Mouse (Mus musculus): ENCODE measurements at regions not wholly inside any gene's neighbourhood (a gene's known extent, or its start where the extent isn't known, plus 50 kb on each side); places are given as distances from the start of the nearest gene placed in this dataset.

DNA sequence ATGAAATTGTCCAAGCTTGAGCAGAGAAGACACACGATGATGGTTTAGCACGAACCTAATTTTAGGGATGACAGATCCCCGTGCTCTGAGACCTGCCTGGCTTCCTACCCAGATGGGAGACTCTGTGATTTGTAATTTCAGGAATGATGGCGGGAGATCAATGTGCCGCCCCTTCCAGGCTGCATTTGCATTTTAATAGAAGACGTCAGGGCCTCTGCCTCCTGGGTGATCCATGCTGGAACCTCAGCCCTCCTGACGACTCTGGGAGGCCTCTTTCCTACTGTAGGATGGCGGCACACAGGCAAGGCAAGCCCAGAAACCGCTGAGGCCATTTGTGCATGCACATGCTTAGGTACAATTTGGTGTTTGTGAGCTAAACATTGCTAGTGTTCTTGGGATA, 90.1 kb downstream of the Barhl2 start:
- Histone ChIP-seq H3K9ac (ENCODE audit: low read depth, low read length) (no peak overlapping the region), H3K36me3 (ENCODE audit: control insufficient read depth, insufficient read depth, low read length) (no peaks in the 10 kb centered on the region), H3K9me3 (ENCODE audit: control insufficient read depth, low read length) (no peaks in the 10 kb centered on the region), H3K27ac (ENCODE audit: low read depth, low read length) (no peak overlapping the region), H3K4me1 (replicated peaks; ENCODE audit: control insufficient read depth, insufficient read depth, low read length) (no peaks in the 10 kb centered on the region), H3K4me2 (replicated peaks; ENCODE audit: low read depth, low read length) (no peak overlapping the region), H3K4me3 (ENCODE audit: low read depth, low read length) (no peak overlapping the region), H3K27me3 (ENCODE audit: control insufficient read depth, insufficient read depth, low read length) (no peaks in the 10 kb centered on the region)
- DNase-seq (ENCODE audit: low spot score) (no peak), ATAC-seq (ENCODE audit: low FRiP score) (0 out of 2 replicates have a peak, but pooled peaks have one; percentile 38)
- WGBS: 27% methylated on average over 9 of the region's 9 CpGs

DNA sequence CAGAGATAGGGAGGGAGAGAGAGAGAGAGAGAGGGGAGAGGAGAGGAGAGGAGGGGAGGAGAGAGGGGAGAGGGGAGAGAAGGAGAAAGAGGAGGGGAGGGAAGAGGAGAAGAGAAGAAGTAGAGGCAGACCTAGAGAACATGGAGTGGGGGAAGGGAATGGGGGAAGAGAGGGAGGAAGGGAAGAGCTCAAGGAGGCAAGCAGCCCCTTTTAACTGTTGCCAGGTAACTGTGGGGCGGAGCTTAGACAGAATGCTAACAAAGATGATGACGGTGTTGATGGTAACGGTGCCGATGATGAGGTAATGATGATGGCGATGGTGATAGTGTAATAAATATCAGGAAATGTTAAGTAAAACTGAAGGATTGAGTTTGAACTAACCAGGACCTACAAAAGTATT, 90.7 kb downstream of the Barhl2 start:
- Histone ChIP-seq H3K36me3 (ENCODE audit: control insufficient read depth, insufficient read depth, low read length) (no peaks in the 10 kb centered on the region), H3K27me3 (ENCODE audit: control insufficient read depth, insufficient read depth, low read length) (no peaks in the 10 kb centered on the region), H3K9ac (ENCODE audit: low read depth, low read length) (no peak overlapping the region), H3K4me2 (replicated peaks; ENCODE audit: low read depth, low read length) (no peak overlapping the region), H3K27ac (ENCODE audit: low read depth, low read length) (no peak overlapping the region), H3K9me3 (ENCODE audit: control insufficient read depth, low read length) (no peaks in the 10 kb centered on the region), H3K4me3 (ENCODE audit: low read depth, low read length) (no peak overlapping the region), H3K4me1 (replicated peaks; ENCODE audit: control insufficient read depth, insufficient read depth, low read length) (no peaks in the 10 kb centered on the region)
- ATAC-seq (ENCODE audit: low FRiP score) (no peak), DNase-seq (ENCODE audit: low spot score) (no peak)
- WGBS: 57% methylated on average over 5 of the region's 5 CpGs

DNA sequence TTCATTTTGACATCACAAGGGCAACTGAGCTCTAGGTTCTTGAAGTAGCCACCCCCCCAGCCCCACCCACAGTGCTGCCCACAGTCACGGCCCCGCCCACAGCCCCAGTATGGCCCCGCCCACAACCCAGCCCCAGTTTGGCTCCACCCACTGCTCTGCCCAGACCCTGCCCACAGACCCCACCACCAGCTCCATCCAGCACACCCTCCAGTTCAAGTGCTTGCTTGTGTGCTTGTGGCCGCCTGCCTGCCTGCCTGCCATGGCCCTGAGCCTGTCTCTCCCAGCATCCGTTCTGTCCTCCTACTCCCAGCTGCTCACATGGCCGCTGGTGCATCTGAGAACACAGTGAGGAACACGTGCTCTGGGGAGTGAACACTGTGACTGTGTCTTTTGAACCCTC, 92.0 kb downstream of the Barhl2 start:
- peak; percentile 30; the same call in 1 of the 2 replicates for ATAC-seq (ENCODE audit: low FRiP score)
- no peaks in the 10 kb centered on the region for H3K4me1 ChIP-seq (replicated peaks; ENCODE audit: control insufficient read depth, insufficient read depth, low read length)
- 83% methylated on average over 7 of the region's 7 CpGs for WGBS

DNA sequence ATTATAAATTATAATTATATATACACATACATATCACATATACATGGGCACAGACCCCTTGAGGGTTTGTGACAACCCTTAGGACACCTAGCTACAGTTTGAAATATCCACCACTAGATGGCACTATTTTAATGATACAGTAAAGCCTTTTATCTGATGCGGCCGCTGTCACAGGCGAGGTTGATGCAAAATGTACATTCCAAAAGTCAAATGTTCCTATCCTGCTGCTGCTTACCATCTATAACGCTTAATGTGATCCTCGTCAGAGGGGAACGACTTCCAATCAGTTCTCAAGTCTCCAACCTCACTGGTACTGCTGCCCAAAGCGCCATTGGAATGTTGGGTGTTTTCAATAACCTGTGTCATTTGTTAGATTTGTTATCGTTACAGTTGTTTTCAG, 92.9 kb downstream of the Barhl2 start:
- peak; percentile 32 for DNase-seq (ENCODE audit: low spot score)
- Histone ChIP-seq H3K4me1 (replicated peaks; ENCODE audit: control insufficient read depth, insufficient read depth, low read length) (no peaks in the 10 kb centered on the region), H3K4me3 (ENCODE audit: low read depth, low read length) (no peak overlapping the region), H3K9ac (ENCODE audit: low read depth, low read length) (no peak overlapping the region), H3K36me3 (ENCODE audit: control insufficient read depth, insufficient read depth, low read length) (no peaks in the 10 kb centered on the region), H3K4me2 (replicated peaks; ENCODE audit: low read depth, low read length) (no peak overlapping the region), H3K27ac (ENCODE audit: low read depth, low read length) (no peak overlapping the region), H3K27me3 (ENCODE audit: control insufficient read depth, insufficient read depth, low read length) (no peaks in the 10 kb centered on the region), H3K9me3 (ENCODE audit: control insufficient read depth, low read length) (no peaks in the 10 kb centered on the region)
- 51% methylated on average over 8 of the region's 8 CpGs for WGBS
- ATAC-seq (ENCODE audit: low FRiP score): 0 out of 2 replicates have a peak, but pooled peaks have one; percentile 43

More for the DNA sequence above, 92.0 kb downstream of the Barhl2 start:
- H3K9ac ChIP-seq (ENCODE audit: low read depth, low read length): no peak overlapping the region
- H3K27me3 ChIP-seq (ENCODE audit: control insufficient read depth, insufficient read depth, low read length): no peaks in the 10 kb centered on the region
- no peak overlapping the region for H3K27ac ChIP-seq (ENCODE audit: low read depth, low read length)
- H3K36me3 ChIP-seq (ENCODE audit: control insufficient read depth, insufficient read depth, low read length): no peaks in the 10 kb centered on the region
- no peaks in the 10 kb centered on the region for H3K9me3 ChIP-seq (ENCODE audit: control insufficient read depth, low read length)
- DNase-seq (ENCODE audit: low spot score): no peak
- no peak overlapping the region for H3K4me3 ChIP-seq (ENCODE audit: low read depth, low read length)
- H3K4me2 ChIP-seq (replicated peaks; ENCODE audit: low read depth, low read length): no peak overlapping the region

DNA sequence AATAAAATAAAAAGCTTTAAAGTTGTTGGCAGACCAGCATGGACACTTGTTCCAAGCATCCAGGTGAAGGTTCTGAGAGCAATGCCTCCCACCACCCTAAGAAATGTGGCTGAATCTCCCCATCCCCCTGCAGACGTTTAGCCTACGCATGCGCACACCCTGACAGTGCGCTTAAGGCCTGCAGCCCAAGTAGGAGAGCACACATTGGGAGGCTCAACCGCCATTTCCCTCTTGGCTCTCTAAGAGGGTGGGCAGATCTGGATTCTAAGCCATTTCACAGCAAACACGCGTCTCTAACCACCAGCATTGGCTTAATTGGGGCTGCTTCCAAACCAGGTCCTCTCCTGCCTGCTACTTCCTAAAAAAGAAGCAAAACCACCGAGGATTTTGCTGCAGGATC, 106.6 kb downstream of the Barhl2 start:
- WGBS: 84% methylated on average over 8 of the region's 8 CpGs

DNA sequence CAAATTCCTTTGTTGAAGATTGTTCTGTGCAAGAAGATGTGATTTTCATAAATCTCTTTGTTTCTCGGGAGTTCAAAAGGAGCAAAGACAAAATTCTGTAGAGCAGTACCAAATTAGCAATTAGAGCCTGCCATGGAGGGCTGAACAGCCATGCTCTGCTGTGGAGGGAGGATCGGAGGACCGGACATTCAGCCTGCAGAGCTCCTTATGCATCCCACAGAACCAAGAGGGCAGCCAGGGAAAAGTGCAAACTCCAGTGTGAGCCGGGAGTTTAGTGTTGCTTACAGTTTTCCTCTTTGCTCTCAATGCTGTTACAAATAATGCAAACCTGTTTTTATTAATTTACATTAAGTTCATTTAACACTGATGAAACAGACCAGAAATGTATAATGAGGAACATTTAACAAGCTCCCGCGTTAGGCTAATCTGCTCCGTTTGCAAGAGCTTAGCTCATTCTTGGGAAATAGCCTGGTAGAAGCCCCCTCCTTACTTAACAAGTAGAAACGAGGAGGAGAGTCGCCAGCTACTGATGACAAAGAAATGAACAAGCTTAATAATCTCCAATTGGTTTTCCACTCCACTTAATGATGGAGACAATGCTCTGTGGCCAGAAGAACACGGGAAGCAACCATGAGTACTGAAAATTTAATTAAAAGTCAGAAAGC, 108.0 kb downstream of the Barhl2 start:
- Histone ChIP-seq H3K27me3 (ENCODE audit: control insufficient read depth, insufficient read depth, low read length) (no peaks in the 10 kb centered on the region), H3K9me3 (ENCODE audit: control insufficient read depth, low read length) (no peaks in the 10 kb centered on the region), H3K4me2 (replicated peaks; ENCODE audit: low read depth, low read length) (no peak overlapping the region)

More for the DNA sequence above, 106.6 kb downstream of the Barhl2 start:
- DNase-seq (ENCODE audit: low spot score) (no peak), ATAC-seq (ENCODE audit: low FRiP score) (no peak)
- no peaks in the 10 kb centered on the region for H3K4me1 ChIP-seq (replicated peaks; ENCODE audit: control insufficient read depth, insufficient read depth, low read length)
- H3K27ac ChIP-seq (ENCODE audit: low read depth, low read length): no peak overlapping the region
- no peak overlapping the region for H3K4me2 ChIP-seq (replicated peaks; ENCODE audit: low read depth, low read length)
- H3K9me3 ChIP-seq (ENCODE audit: control insufficient read depth, low read length): no peaks in the 10 kb centered on the region
- no peak overlapping the region for H3K4me3 ChIP-seq (ENCODE audit: low read depth, low read length)
- no peaks in the 10 kb centered on the region for H3K36me3 ChIP-seq (ENCODE audit: control insufficient read depth, insufficient read depth, low read length)
- H3K27me3 ChIP-seq (ENCODE audit: control insufficient read depth, insufficient read depth, low read length): no peaks in the 10 kb centered on the region
- H3K9ac ChIP-seq (ENCODE audit: low read depth, low read length): no peak overlapping the region

DNA sequence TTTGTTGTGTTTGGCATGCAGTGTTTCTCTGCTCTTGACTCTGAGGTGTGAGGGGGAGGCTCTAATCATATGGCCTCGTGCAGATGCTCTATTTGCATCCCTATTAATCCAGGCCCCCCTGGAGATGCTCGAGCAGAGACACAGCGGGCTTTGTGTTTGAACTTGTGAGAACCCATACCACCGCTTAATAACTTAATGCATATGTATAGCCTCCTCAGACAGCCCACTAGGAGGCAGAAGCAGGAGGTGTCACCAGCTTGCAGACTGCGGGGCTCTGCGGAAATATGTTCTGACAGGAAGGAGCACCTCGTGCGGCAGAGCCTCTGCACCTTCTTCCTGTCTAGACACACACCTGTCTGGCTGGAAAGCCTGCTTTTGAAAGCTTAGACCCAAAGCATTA, 113.7 kb downstream of the Barhl2 start:
- Histone ChIP-seq H3K4me3 (ENCODE audit: low read depth, low read length) (no peak overlapping the region), H3K9ac (ENCODE audit: low read depth, low read length) (no peak overlapping the region), H3K27me3 (ENCODE audit: control insufficient read depth, insufficient read depth, low read length) (no peaks in the 10 kb centered on the region), H3K4me2 (replicated peaks; ENCODE audit: low read depth, low read length) (no peak overlapping the region), H3K9me3 (ENCODE audit: control insufficient read depth, low read length) (no peaks in the 10 kb centered on the region), H3K36me3 (ENCODE audit: control insufficient read depth, insufficient read depth, low read length) (no peaks in the 10 kb centered on the region), H3K27ac (ENCODE audit: low read depth, low read length) (no peak overlapping the region), H3K4me1 (replicated peaks; ENCODE audit: control insufficient read depth, insufficient read depth, low read length) (no peaks in the 10 kb centered on the region)
- ATAC-seq (ENCODE audit: low FRiP score) (0 out of 2 replicates have a peak, but pooled peaks have one; percentile 27), DNase-seq (ENCODE audit: low spot score) (no peak)
- WGBS: 9% methylated on average over 8 of the region's 8 CpGs

More for the DNA sequence above, 108.0 kb downstream of the Barhl2 start:
- Histone ChIP-seq H3K4me3 (ENCODE audit: low read depth, low read length) (no peak overlapping the region), H3K9ac (ENCODE audit: low read depth, low read length) (no peak overlapping the region), H3K27ac (ENCODE audit: low read depth, low read length) (no peak overlapping the region), H3K4me1 (replicated peaks; ENCODE audit: control insufficient read depth, insufficient read depth, low read length) (no peaks in the 10 kb centered on the region), H3K36me3 (ENCODE audit: control insufficient read depth, insufficient read depth, low read length) (no peaks in the 10 kb centered on the region)
- DNase-seq (ENCODE audit: low spot score) (no peak), ATAC-seq (ENCODE audit: low FRiP score) (no peak)
- 70% methylated on average over 10 of the region's 10 CpGs for WGBS

DNA sequence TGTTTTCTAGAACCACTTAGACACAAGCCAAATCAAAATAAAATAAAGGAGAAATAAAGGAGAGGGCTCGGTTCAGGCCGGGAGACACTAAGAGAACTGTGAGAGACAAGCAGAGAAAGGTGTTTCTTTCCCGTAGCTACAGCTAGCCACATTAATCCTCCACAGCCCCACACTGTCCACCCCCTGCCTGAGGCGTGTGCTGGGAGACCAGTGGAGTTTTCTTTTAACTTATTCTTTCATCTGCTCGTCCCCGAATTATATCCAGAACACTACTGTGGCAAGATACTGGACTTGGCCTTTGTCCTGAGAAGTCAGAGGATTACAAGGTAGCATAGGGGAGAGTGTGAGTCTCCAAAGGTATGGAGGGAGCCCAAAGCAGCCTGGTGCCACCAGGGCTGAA, 114.4 kb downstream of the Barhl2 start:
- Histone ChIP-seq H3K27me3 (ENCODE audit: control insufficient read depth, insufficient read depth, low read length) (no peaks in the 10 kb centered on the region), H3K4me2 (replicated peaks; ENCODE audit: low read depth, low read length) (no peak overlapping the region), H3K36me3 (ENCODE audit: control insufficient read depth, insufficient read depth, low read length) (no peaks in the 10 kb centered on the region), H3K27ac (ENCODE audit: low read depth, low read length) (no peak overlapping the region), H3K4me1 (replicated peaks; ENCODE audit: control insufficient read depth, insufficient read depth, low read length) (no peaks in the 10 kb centered on the region), H3K9me3 (ENCODE audit: control insufficient read depth, low read length) (no peaks in the 10 kb centered on the region), H3K4me3 (ENCODE audit: low read depth, low read length) (no peak overlapping the region), H3K9ac (ENCODE audit: low read depth, low read length) (no peak overlapping the region)
- no peak for DNase-seq (ENCODE audit: low spot score)
- ATAC-seq (ENCODE audit: low FRiP score): no peak
- 30% methylated on average over 6 of the region's 6 CpGs for WGBS

DNA sequence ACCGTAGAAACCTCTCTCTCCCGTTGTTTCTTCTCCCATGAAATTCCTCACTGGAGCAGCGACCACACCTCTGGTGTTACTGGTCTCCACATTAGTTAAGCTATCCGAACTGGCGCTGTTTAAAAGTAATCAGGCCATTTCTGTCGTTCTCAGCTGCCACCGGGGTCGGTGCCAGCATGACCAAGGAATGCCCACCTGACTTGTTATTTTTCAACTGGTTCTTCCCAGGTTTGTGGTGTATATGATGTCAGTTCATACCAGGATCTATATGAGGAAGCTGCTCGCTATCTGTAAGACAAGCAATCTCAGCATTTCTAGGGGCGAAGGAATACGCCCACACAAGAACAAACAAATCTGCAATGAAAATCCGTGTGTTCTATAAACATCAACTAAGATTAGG, 116.6 kb downstream of the Barhl2 start:
- ATAC-seq (ENCODE audit: low FRiP score) (no peak), DNase-seq (ENCODE audit: low spot score) (no peak)
- Histone ChIP-seq H3K9ac (ENCODE audit: low read depth, low read length) (no peak overlapping the region), H3K9me3 (ENCODE audit: control insufficient read depth, low read length) (no peaks in the 10 kb centered on the region), H3K36me3 (ENCODE audit: control insufficient read depth, insufficient read depth, low read length) (no peaks in the 10 kb centered on the region), H3K4me3 (ENCODE audit: low read depth, low read length) (no peak overlapping the region), H3K27me3 (ENCODE audit: control insufficient read depth, insufficient read depth, low read length) (no peaks in the 10 kb centered on the region), H3K4me2 (replicated peaks; ENCODE audit: low read depth, low read length) (no peak overlapping the region), H3K27ac (ENCODE audit: low read depth, low read length) (no peak overlapping the region), H3K4me1 (replicated peaks; ENCODE audit: control insufficient read depth, insufficient read depth, low read length) (no peaks in the 10 kb centered on the region)
- WGBS: 86% methylated on average over 12 of the region's 12 CpGs

Measured in hindbrain, embryonic 11.5 days (tissue).